Comparison of ENCODE assay signal across 10 mouse cellular contexts in genomic region chr16:11814935-11815650, GRCm38 (mm10).
A peak's percentile ranks its signal among the peaks of the same experiment; 100 is the strongest.
DNase-seq lines count a peak whose midpoint lies in the region; ATAC-seq and TF ChIP-seq lines count a peak whose summit lies in the region.
"Had no signal": no experiment of that assay in that cellular context is flagged by ENCODE, and none has a peak within 500 bp of the region (broad histone marks: within the 10 kb centered on the region; RNA-seq: fewer than 3 reads in every experiment).

No protein-coding gene starts in this region.

- intact Hi-C loops in heart, adult 2 months (cut with DNase I), result no loop called here
- intact Hi-C loops in heart, postnatal 36 days (cut with DNase I), result no loop called here

- no peaks in the 10 kb centered on the region for H3K9me3 ChIP-seq in heart, embryonic 12.5 days (replicated peaks)

- WGBS in heart, adult 2 months, result 60% methylated on average over 10 of the region's 10 CpGs
- 87% methylated on average over 10 of the region's 10 CpGs for WGBS in heart, embryonic 12.5 days

- peak; percentile 43 for TF ChIP-seq CTCF in heart, adult 2 months (IDR thresholded peaks at IDR 0.05)

- peak; percentile 46 to 73 for DNase-seq in heart, adult 2 months
- DNase-seq in 3T3-L1 (ENCODE audit: low read depth, low spot score), result peak; percentile 22
- DNase-seq in brain, adult 2 months (ENCODE audit: low read depth, low spot score), result peak; percentile 43
- DNase-seq in heart, postnatal 36 days, result peak; percentile 22 to 28
- no peak for DNase-seq in spleen, postnatal 10 days (ENCODE audit: low spot score in 2 of 2)
- DNase-seq in thymus, postnatal 36 days, result no peak
- DNase-seq in frontal cortex, postnatal 25 days (ENCODE audit: low spot score in 2 of 2), result no peak
- DNase-seq: gastrocnemius, postnatal 25 days; right cerebral cortex, postnatal 14 days had no signal

- TF ChIP-seq EP300 in heart, adult 2 months (IDR thresholded peaks at IDR 0.05; ENCODE audit: insufficient read depth, low read depth, low read length), result no peak

- ATAC-seq in heart, embryonic 12.5 days (ENCODE audit: insufficient number of reproducible peaks, low FRiP score), result no peak

- H3K9ac ChIP-seq in heart, adult 2 months (ENCODE audit: low read depth, low read length), result no peak overlapping the region
- H3K9ac ChIP-seq in heart, embryonic 12.5 days, result no peak overlapping the region

- no peaks in the 10 kb centered on the region for H3K27me3 ChIP-seq in heart, adult 2 months (ENCODE audit: control insufficient read depth, insufficient read depth, low read length)
- H3K27me3 ChIP-seq in heart, embryonic 12.5 days (replicated peaks), result no peaks in the 10 kb centered on the region

- no peak for TF ChIP-seq POLR2A in heart, adult 2 months (IDR thresholded peaks at IDR 0.05; ENCODE audit: insufficient read depth, low read depth, low read length)

- no peak overlapping the region for H3K27ac ChIP-seq in heart, adult 2 months
- no peak overlapping the region for H3K27ac ChIP-seq in heart, embryonic 12.5 days (ENCODE audit: poor library complexity, severe bottlenecking)

- no peak overlapping the region for H3K4me3 ChIP-seq in heart, adult 2 months
- H3K4me3 ChIP-seq in heart, embryonic 12.5 days, result no peak overlapping the region

- no peaks in the 10 kb centered on the region; the same call in 1 of the 2 replicates for H3K79me2 ChIP-seq in heart, adult 2 months (replicated peaks; ENCODE audit: control insufficient read depth, insufficient read depth, low read length)

- no peaks in the 10 kb centered on the region; the same call in 1 of the 2 replicates for H3K4me1 ChIP-seq in heart, adult 2 months (ENCODE audit: control insufficient read depth, insufficient read depth, low read length)
- H3K4me1 ChIP-seq in heart, embryonic 12.5 days (replicated peaks), result no peaks in the 10 kb centered on the region

- no peaks in the 10 kb centered on the region for H3K36me3 ChIP-seq in heart, adult 2 months (ENCODE audit: control insufficient read depth, insufficient read depth, low read length)
- H3K36me3 ChIP-seq in heart, embryonic 12.5 days, result no peaks in the 10 kb centered on the region

- no peak overlapping the region for H3K4me2 ChIP-seq in heart, embryonic 12.5 days

Comparison
In these comparisons a context has a peak if more than half of its experiments do, and no peak if none do; other contexts are left out.
1. DNase-seq: peak in heart, adult 2 months (2 of 2), 3T3-L1 (single experiment), brain, adult 2 months (single experiment) and heart, postnatal 36 days (2 of 2); none in spleen, postnatal 10 days (0 of 2), thymus, postnatal 36 days (0 of 2) and frontal cortex, postnatal 25 days (0 of 2).